In genomic region chr11:116738411-116738810, GRCm38 (mm10) we compare ENCODE assay signal across 13 mouse cellular contexts. TPM values are rescaled to one million over a fixed set of nuclear protein-coding genes. Genes with fewer than 3 reads are reported as not detected.
DNase-seq lines count a peak whose midpoint lies in the region; ATAC-seq and TF ChIP-seq lines count a peak whose summit lies in the region.
"Had no signal": no experiment of that assay in that cellular context is flagged by ENCODE, and none has a peak within 500 bp of the region (broad histone marks: within the 10 kb centered on the region; RNA-seq: fewer than 3 reads in every experiment).

No protein-coding gene starts in this region.

- no peaks in the 10 kb centered on the region for H3K4me1 ChIP-seq in cerebellum, adult 2 months (ENCODE audit: control insufficient read depth, insufficient read depth, low read length)
- H3K4me1 ChIP-seq in CH12.LX (ENCODE audit: control insufficient read depth in 1 of 2, insufficient read depth in 2 of 2), result no peaks in the 10 kb centered on the region
- H3K4me1 ChIP-seq in liver, embryonic 14.5 days (replicated peaks; ENCODE audit: control insufficient read depth in 2 of 2, insufficient read depth in 2 of 2, low read length in 1 of 2), result no peaks in the 10 kb centered on the region
- H3K4me1 ChIP-seq: embryonic facial prominence, embryonic 12.5 days; limb, embryonic 15.5 days had no signal

- in situ Hi-C loops in CH12.LX (cut with MboI; ENCODE audit: low pct_ligation_motif_present, low pct_unique_long_range_greater_than_20kb, low sequenced_read_pairs), result no loop called here

- H3K4me3 ChIP-seq in cerebellum, adult 2 months (replicated peaks; ENCODE audit: insufficient read depth, low read depth, low read length), result no peak overlapping the region
- H3K4me3 ChIP-seq in layer of hippocampus, adult 2 months, result no peak overlapping the region
- H3K4me3 ChIP-seq in CH12.LX (replicated peaks in 1 of 3; ENCODE audit: low read depth in 2 of 3, low read length in 2 of 3, poor library complexity in 1 of 3), result no peak overlapping the region
- no peak overlapping the region for H3K4me3 ChIP-seq in liver, embryonic 14.5 days (ENCODE audit: insufficient read depth in 1 of 2, low read depth in 2 of 2, low read length in 2 of 2)
- H3K4me3 ChIP-seq: embryonic facial prominence, embryonic 12.5 days; limb, embryonic 15.5 days had no signal

- 43% methylated on average over 11 of the region's 11 CpGs for WGBS in cerebellum, adult 2 months
- 42% methylated on average over 11 of the region's 11 CpGs for WGBS in liver, embryonic 14.5 days (ENCODE audit: insufficient replicate concordance)

- no peaks in the 10 kb centered on the region for H3K36me3 ChIP-seq in CH12.LX (replicated peaks in 1 of 2; ENCODE audit: control insufficient read depth in 1 of 2, insufficient read depth in 1 of 2, low read length in 1 of 2)
- no peaks in the 10 kb centered on the region for H3K36me3 ChIP-seq in liver, embryonic 14.5 days (replicated peaks; ENCODE audit: control insufficient read depth, insufficient read depth, low read depth)
- H3K36me3 ChIP-seq: embryonic facial prominence, embryonic 12.5 days; limb, embryonic 15.5 days had no signal

- H3K9ac ChIP-seq in CH12.LX (ENCODE audit: insufficient read depth, low read depth), result no peak overlapping the region
- no peak overlapping the region for H3K9ac ChIP-seq in liver, embryonic 14.5 days (replicated peaks)
- H3K9ac ChIP-seq: embryonic facial prominence, embryonic 12.5 days; limb, embryonic 15.5 days had no signal

- H3K9me3 ChIP-seq in CH12.LX (replicated peaks; ENCODE audit: low read length), result peaks cover 7% of the 10 kb centered on the region
- H3K9me3 ChIP-seq in liver, embryonic 14.5 days (ENCODE audit: control insufficient read depth, low read length), result no peaks in the 10 kb centered on the region
- H3K9me3 ChIP-seq: limb, embryonic 15.5 days had no signal

- ATAC-seq in liver, embryonic 14.5 days (ENCODE audit: insufficient read depth), result no peak

- dilution Hi-C loops in CH12.LX (cut with MboI; ENCODE audit: extremely low pct_ligation_motif_present, extremely low pct_unique_long_range_greater_than_20kb, low sequenced_read_pairs), result no loop called here

- no peak for TF ChIP-seq POLR2A in cerebellum, adult 2 months (IDR thresholded peaks at IDR 0.05; ENCODE audit: borderline replicate concordance, insufficient read depth, low read length)
- no peak for TF ChIP-seq POLR2A in CH12.LX (IDR thresholded peaks at IDR 0.05; ENCODE audit: low read depth, low read length)

- no peaks in the 10 kb centered on the region for H3K79me2 ChIP-seq in CH12.LX (replicated peaks; ENCODE audit: control insufficient read depth, extremely low read depth, insufficient read depth, poor library complexity, severe bottlenecking)

- peak; percentile 34 for TF ChIP-seq RAD21 in CH12.LX (IDR thresholded peaks at IDR 0.05; ENCODE audit: low read depth, low read length)

- TF ChIP-seq CTCF in cerebellum, adult 2 months (IDR thresholded peaks at IDR 0.05; ENCODE audit: borderline replicate concordance, insufficient read depth, low read depth, low read length), result peak; percentile 42
- peak; percentile 71 for TF ChIP-seq CTCF in layer of hippocampus, adult 2 months (conservative IDR thresholded peaks at IDR 0.05)
- peak; percentile 70 to 71 for TF ChIP-seq CTCF in CH12.LX (conservative IDR thresholded peaks at IDR 0.05 in 1 of 2, IDR thresholded peaks at IDR 0.05 in 1 of 2; ENCODE audit: low read depth in 2 of 2, low read length in 2 of 2)
- TF ChIP-seq CTCF in liver, embryonic 14.5 days (IDR thresholded peaks at IDR 0.05; ENCODE audit: low read depth), result peak; percentile 79

- no peaks in the 10 kb centered on the region for H3K27me3 ChIP-seq in cerebellum, adult 2 months (ENCODE audit: control insufficient read depth, insufficient read depth, low read length)
- H3K27me3 ChIP-seq in CH12.LX (replicated peaks), result peaks cover 3% of the 10 kb centered on the region
- H3K27me3 ChIP-seq in liver, embryonic 14.5 days (ENCODE audit: control insufficient read depth, insufficient read depth, low read length), result no peaks in the 10 kb centered on the region
- H3K27me3 ChIP-seq: embryonic facial prominence, embryonic 12.5 days; limb, embryonic 15.5 days had no signal

- H3K4me2 ChIP-seq in CH12.LX (ENCODE audit: insufficient read depth, low read depth, poor library complexity, severe bottlenecking), result no peak overlapping the region
- no peak overlapping the region for H3K4me2 ChIP-seq in liver, embryonic 14.5 days (ENCODE audit: low read depth)
- H3K4me2 ChIP-seq: embryonic facial prominence, embryonic 12.5 days; limb, embryonic 15.5 days had no signal

- no peak for DNase-seq in cerebellum, adult 2 months
- DNase-seq in cerebellum, adult 9-11 months, result no peak
- no peak for DNase-seq in layer of hippocampus, adult 2 months (ENCODE audit: low spot score in 2 of 2)
- no peak for DNase-seq in layer of hippocampus, adult 9-11 months
- DNase-seq in CH12.LX (ENCODE audit: extremely low read depth), result no peak
- no peak for DNase-seq in liver, embryonic 14.5 days (ENCODE audit: low read depth in 3 of 3, low spot score in 3 of 3)
- DNase-seq in ovary, postnatal 14 days (ENCODE audit: low spot score), result no peak
- no peak for DNase-seq in ovary, postnatal 36 days (ENCODE audit: low spot score)
- DNase-seq: gastrocnemius, postnatal 10 days; spleen, adult 18-20 months had no signal

- H3K27ac ChIP-seq in cerebellum, adult 2 months (ENCODE audit: insufficient read depth, low read length), result no peak overlapping the region
- H3K27ac ChIP-seq in layer of hippocampus, adult 2 months, result no peak overlapping the region
- no peak overlapping the region for H3K27ac ChIP-seq in CH12.LX (ENCODE audit: insufficient read depth, low read depth)
- no peak overlapping the region for H3K27ac ChIP-seq in liver, embryonic 14.5 days
- H3K27ac ChIP-seq: embryonic facial prominence, embryonic 12.5 days; limb, embryonic 15.5 days had no signal

- TF ChIP-seq EP300 in CH12.LX (IDR thresholded peaks at IDR 0.05; ENCODE audit: low read length), result no peak
- TF ChIP-seq EP300 in liver, embryonic 14.5 days (IDR thresholded peaks at IDR 0.05; ENCODE audit: low read depth), result no peak

TF ChIP-seq in CH12.LX, 34 proteins besides CTCF, POLR2A, EP300 and RAD21:
- no peak for TF ChIP-seq KAT2A (IDR thresholded peaks at IDR 0.05; ENCODE audit: insufficient replicate concordance, low read length)
- TF ChIP-seq CHD2 (IDR thresholded peaks at IDR 0.05; ENCODE audit: low read length), result no peak
- TF ChIP-seq MAX (IDR thresholded peaks at IDR 0.05; ENCODE audit: low read length), result no peak
- peak; percentile 56 for TF ChIP-seq SMC3 (IDR thresholded peaks at IDR 0.05; ENCODE audit: low read depth, low read length)
- TF ChIP-seq SIN3A (IDR thresholded peaks at IDR 0.05; ENCODE audit: low read length), result no peak
- no peak for TF ChIP-seq RCOR1 (conservative IDR thresholded peaks at IDR 0.05; ENCODE audit: low read depth, low read length)

RNA-seq across cellular contexts. Expression of gene St6galnac1, which starts 36.9 kb away (rescaled TPM):
- 0.03 TPM in 1 of 2 replicates, not detected in the other for polyA plus RNA-seq in cerebellum, adult 2 months (2012; rRNA removed)
- not detected for total RNA-seq in layer of hippocampus, adult 2 months (2021)
- total RNA-seq in CH12.LX (2012; rRNA removed) (not detected in 2 replicates), CH12.LX (2014; rRNA removed) (not detected in 2 replicates)
- not detected in 2 replicates for polyA plus RNA-seq in CH12.LX (2012; ENCODE audit: insufficient read length, low read depth)
- polyA plus RNA-seq in liver, embryonic 14.5 days (2012; rRNA removed), result not detected in 2 replicates
- polyA plus RNA-seq in liver, embryonic 14.5 days (2014; fragmentation: Nextera tagmentation; extraction: Ambion mirVana), result not detected in 2 replicates
- total RNA-seq: gastrocnemius, postnatal 10 days had no signal
- polyA plus RNA-seq: C2C12; embryonic facial prominence, embryonic 12.5 days; limb, embryonic 15.5 days had no signal
